Mouse (Mus musculus) ZHBTc4 (cell line): ENCODE measurements around the gene Tkt.
A peak's percentile ranks its signal among the peaks of the same experiment; 100 is the strongest.

ENCODE experiments used
- DNase-seq: peaks from one replicate; pipeline ENCODE4 v3.0.0-alpha.2; 2011; ENCODE audit warnings: low read depth, low spot score

The Tkt gene

DNA sequence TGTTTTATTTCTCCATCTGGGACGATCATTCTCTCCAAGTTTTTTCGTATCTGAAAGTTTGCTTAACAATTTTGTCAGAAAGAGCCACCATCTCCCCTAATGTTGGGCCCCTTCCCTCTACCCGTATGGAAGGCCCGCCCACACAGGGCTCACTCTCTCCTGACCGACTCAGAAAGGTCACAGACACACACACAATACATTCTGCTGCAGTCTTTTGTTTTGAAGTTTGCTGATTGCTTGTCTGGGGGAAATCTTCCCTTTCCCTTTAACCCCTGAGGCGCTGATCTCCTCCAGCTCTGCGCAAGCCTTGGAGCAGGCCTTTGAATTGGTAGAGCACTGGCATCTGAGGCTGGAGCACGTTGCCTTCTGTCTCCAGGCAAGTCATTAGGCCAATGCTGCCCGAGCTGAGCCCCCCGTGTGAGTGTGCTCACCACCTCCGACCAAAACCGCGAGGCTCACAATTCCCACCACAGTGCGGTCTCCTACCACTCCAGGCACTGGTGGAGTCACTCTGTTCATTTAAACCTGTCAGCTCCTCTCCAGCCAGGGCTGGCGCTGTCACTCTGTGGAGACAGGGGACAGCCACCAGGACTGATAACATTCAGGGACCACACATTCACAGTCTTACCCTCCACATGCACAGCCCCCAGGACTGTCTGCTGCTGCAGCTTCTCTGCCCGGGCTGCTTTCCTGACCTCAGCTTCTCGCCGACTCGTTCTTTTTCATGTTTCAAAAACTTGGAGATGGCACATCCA lies 36.5 kb downstream of the Tkt start:
- peak; percentile 82 for DNase-seq

DNA sequence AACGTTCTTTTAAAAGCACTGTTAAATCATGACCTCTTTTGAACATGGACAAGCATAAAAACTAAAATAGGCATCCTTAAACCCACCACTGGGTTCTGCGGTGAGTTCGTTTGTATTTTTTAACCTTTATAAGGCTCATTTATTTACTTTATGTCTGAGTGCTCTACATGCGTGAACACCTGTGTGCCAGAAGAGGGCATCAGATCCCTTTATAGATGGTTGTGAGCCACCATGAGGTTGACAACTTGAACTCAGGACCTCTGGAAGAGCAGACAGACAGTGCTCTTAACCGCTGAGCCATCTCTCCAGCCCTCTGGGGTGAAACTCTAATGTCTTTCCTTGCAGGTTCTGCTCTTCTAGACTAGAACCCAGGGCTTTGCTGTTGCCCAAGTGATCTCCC lies 37.2 kb downstream of the Tkt start:
- no peak for DNase-seq

- no peak for DNase-seq
Measured at GRCm38 (mm10) chr14:30586780-30587461, 38.8 kb downstream of the Tkt start.

DNA sequence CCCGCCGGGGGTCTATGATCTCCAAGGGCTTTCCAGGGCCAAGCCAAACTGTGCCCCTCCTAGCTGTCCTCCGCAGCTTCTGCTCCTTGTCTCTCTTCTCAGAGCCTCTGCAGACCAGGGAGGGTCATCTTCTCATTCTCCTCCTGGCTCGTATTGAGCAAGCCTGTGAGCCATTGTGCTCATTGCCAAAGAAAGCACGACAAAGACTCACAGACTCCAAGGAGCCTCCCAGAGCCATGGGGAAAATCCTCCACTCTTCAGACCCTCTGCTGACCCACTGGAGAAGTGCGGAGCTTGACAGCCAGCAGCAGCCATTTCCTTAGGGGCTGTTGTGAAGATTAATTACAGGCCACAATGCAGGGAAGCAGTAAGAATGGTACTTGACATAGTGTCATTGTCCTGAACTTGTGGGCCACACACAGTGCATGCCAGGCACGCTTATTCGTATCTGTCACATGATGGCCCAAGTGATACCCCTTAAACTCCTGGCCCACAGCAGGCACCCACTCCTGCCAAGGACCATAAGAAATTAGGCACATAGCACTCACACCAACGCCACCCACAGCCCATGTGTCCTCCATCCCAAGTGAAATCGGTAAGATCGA lies 42.0 kb downstream of the Tkt start:
- DNase-seq, result no peak

DNA sequence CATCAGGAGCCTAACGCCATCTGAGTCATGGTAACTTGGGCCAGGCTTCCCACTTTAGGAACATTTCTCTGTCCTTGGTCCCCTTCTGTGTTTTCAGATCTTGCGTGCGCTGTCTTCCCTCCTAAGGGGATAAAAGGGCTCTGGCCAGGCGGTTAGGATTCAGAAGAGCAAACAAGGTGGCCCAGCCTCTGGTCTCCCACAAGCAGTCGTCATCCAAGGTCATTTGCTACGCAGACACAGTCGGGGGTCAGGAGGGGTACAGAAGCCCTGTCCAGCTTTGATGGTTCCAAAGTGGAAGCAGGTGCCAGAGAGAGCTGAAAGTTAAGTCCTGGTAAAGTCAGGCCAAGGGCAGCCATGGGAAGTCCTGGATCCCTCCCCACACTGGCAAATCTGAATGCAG lies 42.8 kb downstream of the Tkt start:
- no peak for DNase-seq

DNA sequence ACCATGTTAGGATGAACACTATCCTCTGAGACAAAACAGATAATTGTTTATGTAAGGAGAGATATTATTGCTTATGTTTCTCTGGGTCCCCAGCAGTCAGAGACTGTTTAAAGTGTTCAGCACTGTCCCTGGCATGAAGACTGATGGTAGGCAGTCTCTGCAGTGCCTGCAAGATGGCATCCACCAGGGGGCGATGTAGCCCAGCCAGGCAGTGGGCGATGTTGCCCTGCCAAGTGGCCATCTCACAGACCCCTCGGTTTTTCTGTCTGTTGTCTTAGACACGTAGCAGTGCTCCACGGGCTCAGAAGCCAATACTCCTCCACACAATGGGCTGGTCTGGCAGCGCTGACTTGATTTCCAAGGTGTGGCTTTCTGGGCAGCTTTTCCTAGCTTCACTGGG lies 43.3 kb downstream of the Tkt start:
- peak; percentile 77 for DNase-seq

- DNase-seq, result no peak
Measured at GRCm38 (mm10) chr14:30593279-30594091, 45.3 kb downstream of the Tkt start.

GRCm38 (mm10) chr14:30594092-30594695 lies 46.0 kb downstream of the Tkt start:
- DNase-seq, result no peak

DNA sequence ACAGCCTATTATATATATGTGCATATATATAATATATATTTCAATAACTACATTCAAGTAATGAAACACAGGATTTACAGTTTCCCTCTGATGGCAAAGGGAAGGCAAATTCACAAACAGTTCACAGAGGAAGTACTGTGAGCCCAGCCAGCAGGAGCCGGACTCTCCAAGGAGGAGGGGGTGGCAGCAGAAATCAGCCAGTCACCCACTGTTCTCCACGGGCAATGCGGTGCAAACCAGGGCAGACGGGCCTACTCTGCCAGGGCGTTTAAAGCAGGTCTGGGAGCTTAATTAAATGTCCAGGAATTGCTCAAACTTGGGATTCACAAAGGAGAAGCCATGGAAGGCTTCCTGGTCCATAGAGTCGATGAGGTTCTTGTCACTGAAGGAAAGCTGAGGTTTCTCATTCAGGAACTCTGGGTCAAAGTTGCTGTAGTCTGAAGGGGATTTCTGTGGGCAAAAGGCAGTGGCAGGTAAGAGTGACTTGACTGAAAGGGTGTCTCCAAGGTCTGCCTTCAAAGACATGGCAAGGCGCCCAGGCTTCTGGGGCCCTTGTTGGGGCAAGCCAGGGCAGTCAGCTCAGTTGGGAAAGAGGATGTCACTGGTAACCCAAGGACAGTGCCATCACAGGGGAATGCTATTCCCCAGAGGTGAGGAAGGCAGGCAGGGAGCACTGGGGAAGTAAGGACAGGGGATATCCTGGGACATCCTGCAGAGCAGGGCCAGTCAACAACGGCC lies 47.6 kb downstream of the Tkt start:
- DNase-seq, result no peak

DNA sequence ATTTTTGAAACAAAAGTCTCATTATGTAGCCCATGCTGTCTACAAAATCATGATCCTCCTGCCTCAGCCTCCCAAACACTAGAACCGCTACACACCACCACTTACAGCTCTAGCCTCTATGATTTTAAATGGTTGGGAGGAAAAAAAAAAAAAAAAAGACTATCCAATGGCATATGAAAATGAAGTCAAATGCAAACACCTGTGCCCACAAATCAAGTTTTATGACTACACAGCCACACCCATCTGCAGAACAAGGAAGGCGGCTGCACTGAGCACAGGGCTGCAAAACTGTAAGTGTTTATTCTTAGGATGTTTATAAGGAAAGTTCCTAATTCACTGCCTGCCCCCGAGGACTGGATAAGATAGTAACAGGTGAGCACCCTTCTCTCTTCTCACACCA lies 48.2 kb downstream of the Tkt start:
- DNase-seq, result no peak

DNA sequence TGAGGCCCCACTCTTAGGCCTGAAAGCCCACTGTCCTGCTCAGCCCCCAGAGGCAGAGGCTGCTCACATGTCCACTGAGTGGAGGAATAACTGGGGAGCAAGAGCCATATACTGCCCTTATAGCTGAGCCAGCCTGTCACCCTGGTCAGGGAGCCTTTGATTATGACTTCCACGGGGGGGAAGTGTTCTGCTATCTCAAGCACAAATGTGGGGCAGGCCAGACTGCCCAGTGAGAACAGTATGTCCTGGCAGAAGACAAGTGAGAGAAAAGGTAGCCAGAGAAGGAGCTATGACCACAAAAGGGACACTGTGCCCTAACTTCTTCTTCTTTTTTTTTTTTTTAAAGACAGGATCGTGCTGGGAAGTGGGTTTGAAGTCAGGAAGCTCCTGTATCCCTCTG lies 49.0 kb downstream of the Tkt start:
- no peak for DNase-seq

- peak; percentile 87 for DNase-seq
Measured at GRCm38 (mm10) chr14:30606817-30607216, 58.7 kb downstream of the Tkt start.

GRCm38 (mm10) chr14:30607696-30608095 lies 59.5 kb downstream of the Tkt start:
- peak; percentile 49 for DNase-seq

DNA sequence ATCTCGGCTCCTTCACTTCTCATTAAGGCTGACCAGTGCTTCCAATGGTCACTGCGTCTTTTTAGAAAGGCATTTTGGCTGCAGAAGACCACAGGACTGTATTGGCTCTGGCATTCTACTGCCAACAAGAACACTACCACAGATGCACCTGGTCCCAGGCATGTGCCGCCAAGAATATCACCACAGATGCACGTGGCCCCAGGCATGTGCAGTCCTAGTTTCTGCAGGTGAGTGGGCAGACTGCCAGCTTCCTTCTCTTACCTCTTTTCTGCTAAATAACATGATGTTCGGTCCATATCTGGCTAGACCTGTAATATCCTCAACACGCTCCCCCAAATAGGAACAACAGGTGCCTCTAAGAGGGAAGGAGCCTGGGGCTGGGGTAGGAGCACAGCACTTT lies 60.0 kb downstream of the Tkt start:
- no peak for DNase-seq

DNA sequence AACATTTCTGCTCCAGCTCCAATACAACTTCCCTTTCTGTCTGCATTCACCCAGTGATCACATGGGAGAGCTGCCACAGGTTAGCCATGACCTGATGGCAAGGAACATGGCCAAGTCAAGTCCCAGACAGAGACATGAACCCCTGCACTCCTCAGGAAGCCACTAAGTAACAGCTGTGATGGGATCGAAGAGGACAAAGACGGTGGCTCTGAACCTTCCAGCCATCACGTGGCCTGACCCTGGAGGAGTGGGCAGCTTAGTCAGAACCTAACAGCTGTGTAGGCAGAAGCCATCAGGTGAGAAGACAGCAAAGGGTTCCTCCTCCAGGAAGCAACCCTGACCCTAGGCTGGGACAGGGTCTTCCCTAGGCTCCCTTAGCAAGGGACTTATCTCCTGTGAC lies 61.3 kb downstream of the Tkt start:
- DNase-seq, result no peak

DNA sequence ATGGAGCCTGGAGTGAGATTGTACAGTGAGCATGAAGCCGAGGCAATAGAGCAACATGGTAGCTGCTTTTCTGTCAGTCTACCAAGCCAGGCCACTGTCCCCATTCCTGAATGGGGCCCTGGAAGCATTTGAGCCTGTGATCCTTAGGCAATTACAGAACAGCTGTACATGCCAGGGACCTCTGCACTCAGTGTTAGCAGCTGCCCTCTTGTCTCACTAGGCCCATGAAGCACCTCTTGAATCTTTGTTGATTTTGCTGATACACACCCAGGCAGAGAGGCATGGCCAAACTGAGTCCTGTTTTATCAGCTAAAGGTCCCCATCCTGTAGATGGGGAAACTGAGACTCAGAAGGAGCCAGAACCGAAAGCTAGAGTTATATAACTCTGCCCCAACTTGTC lies 62.1 kb downstream of the Tkt start:
- DNase-seq, result no peak

DNA sequence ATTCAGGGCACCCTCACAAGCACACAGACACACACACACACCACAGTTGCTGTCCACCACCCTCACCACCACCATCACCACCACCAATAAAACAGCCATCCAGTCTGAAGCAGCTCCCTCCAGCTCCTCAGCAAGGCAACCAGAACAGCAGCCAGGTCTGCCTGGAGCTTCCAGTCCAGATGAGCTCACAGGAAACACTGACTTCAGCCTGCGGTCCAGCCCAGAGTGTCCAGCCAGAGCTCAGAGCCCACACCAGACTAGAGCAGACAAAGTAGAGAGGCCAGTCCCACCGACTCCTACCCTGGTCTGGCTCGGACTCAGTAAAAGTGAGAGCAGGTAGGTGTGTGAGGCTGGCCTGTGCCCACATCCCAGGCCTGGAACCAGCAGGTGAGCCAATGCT lies 62.8 kb downstream of the Tkt start:
- no peak for DNase-seq

DNA sequence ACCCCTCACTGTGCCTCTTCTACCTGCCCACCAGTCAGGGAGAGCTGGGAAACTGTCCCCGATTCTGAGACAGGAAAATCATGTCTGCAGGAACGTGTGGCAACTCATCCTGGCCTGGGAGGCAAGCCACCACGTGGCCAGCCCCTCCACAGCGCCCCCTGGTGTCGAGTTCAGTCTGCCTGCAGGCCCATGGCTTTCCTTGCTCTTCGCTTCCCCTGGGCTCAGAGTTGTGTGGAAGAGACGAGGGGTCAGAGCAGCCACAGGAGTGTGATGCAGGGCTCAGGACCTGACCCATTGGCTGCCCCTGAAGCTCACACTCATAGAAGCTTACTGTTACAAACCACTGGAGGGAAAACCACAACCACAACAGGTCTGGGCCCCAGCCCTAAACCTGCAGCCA lies 64.4 kb downstream of the Tkt start:
- peak; percentile 87 for DNase-seq

GRCm38 (mm10) chr14:30612962-30613715 lies 65.0 kb downstream of the Tkt start:
- no peak for DNase-seq

DNA sequence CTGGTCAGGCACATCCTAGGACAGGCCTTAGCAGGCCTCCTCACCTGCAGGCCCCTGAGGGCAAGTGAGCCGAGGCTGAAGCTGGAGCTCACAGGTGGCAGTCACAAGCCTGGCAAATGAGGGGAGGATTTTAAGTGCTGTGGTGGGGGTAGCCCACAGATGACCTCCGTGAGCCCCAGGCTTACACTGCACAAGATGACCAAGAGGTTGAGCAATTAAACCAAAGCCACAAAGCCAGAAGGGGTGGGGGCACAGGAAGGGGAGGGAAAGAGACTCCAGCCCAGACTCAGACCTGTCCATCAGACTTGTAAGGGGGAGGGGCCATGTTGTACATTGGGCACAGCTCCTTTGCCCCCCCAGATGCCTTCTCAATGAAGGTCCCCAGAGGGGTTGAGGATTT lies 68.6 kb downstream of the Tkt start:
- DNase-seq, result no peak
